Mouse (Mus musculus): ENCODE measurements around the gene Rac2.

- no peak for TF ChIP-seq POLR2A (IDR thresholded peaks at IDR 0.05; ENCODE audit: low read depth, low read length)
- no peak for TF ChIP-seq RAD21 (IDR thresholded peaks at IDR 0.05; ENCODE audit: low read depth, low read length)
- no peak for TF ChIP-seq CTCF (conservative IDR thresholded peaks at IDR 0.05 in 1 of 2, IDR thresholded peaks at IDR 0.05 in 1 of 2; ENCODE audit: low read depth in 2 of 2, low read length in 2 of 2)
- no peak for TF ChIP-seq EP300 (IDR thresholded peaks at IDR 0.05; ENCODE audit: low read length)
- no peak for TF ChIP-seq SMC3 (IDR thresholded peaks at IDR 0.05; ENCODE audit: low read depth, low read length)
Measured at GRCm38 (mm10) chr15:78616973-78617372, 44.4 kb upstream of the Rac2 start.

Data from CH12.LX (cell line).